Mouse (Mus musculus) heart, embryonic 11.5 days (tissue): Measurements from ENCODE around the gene Fdxacb1. TPM values are rescaled to one million over a fixed set of nuclear protein-coding genes. Genes with fewer than 3 reads are reported as not detected.

Experiments used
- ATAC-seq: fragments of 200-750 bp; cut with Nextera tagmentation; replicated peaks from 2 replicates; pipeline ENCODE4 v1.8.0; 2017; ENCODE audit warnings: moderate library complexity; ENCODE audit not compliant: insufficient number of reproducible peaks, low FRiP score, low TSS enrichment
- H3K27ac ChIP-seq: fragments of 300-500 bp; sonication (generic); 2 replicates; pipeline ENCODE4 v1.5.1; 2014; ENCODE audit warnings: mild to moderate bottlenecking, low read depth, low read length
- H3K27me3 ChIP-seq: fragments of 300-500 bp; sonication (generic); 2 replicates; pipeline ENCODE4 v1.6.1; 2014; ENCODE audit warnings: mild to moderate bottlenecking, low read length, mixed read lengths; ENCODE audit not compliant: control insufficient read depth, insufficient read depth
- H3K36me3 ChIP-seq: fragments of 300-500 bp; sonication (generic); 2 replicates; pipeline ENCODE4 v1.6.1; 2014; ENCODE audit warnings: mild to moderate bottlenecking, low read length, moderate library complexity, mixed read lengths; ENCODE audit not compliant: control insufficient read depth, insufficient read depth
- H3K4me1 ChIP-seq: fragments of 300-500 bp; sonication (generic); 2 replicates; pipeline ENCODE4 v1.6.1; 2014; ENCODE audit warnings: low read length; ENCODE audit not compliant: control insufficient read depth, insufficient read depth
- H3K4me2 ChIP-seq: fragments of 300-500 bp; sonication (generic); 2 replicates; pipeline ENCODE4 v1.6.1; 2014; ENCODE audit warnings: mild to moderate bottlenecking, moderate library complexity
- H3K4me3 ChIP-seq: fragments of 300-500 bp; sonication (generic); 2 replicates; pipeline ENCODE4 v1.5.1; 2014; ENCODE audit warnings: low read depth, low read length
- H3K9ac ChIP-seq: fragments of 300-500 bp; sonication (generic); 2 replicates; pipeline ENCODE4 v1.6.1; 2014; ENCODE audit warnings: mild to moderate bottlenecking, low read depth, low read length, moderate library complexity
- H3K9me3 ChIP-seq: fragments of 300-500 bp; sonication (generic); replicated peaks from 2 replicates; pipeline ENCODE4 v1.6.1; 2016; ENCODE audit warnings: low read length; ENCODE audit not compliant: control insufficient read depth
- WGBS: fragments of 180-500 bp; shearing (Covaris S2); extraction: QIAGEN DNeasy Blood & Tissue Kit; methylation state at CpG from one replicate; pipeline ENCODE4 v1.1.7; 2014; ENCODE audit not compliant: insufficient replicate concordance; 5-methylcytosine and 5-hydroxymethylcytosine counted together
- polyA plus RNA-seq: library from polyadenylated mRNA; unstranded; fragments of >200 nt; fragmentation: Nextera tagmentation; extraction: Ambion mirVana; gene quantifications from 2 replicates; pipeline ENCODE4 v1.2.1, GENCODE M21; 2014

Gene Fdxacb1
- polyA plus RNA-seq, 1 experiment from 2014 or later = 9.9 TPM

DNA sequence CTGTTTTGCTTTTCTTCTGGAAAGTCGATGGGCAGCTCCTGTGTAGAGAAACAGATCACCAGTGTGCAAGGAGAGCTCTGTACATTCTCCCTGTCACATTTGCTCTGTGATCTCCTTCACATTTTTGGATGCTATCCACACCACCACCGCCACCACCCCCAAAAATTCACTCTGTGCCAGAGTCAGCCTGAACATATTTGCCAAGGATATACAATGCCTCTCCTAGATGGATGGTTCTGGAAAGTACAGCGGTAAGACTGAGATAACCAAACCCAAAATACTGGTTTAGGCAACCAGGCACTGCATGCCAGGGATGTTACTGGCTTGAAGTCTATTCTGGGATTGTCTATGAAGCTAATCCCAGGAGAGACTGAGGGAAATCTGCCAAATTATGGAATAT, 25.8 kb upstream of the Fdxacb1 start:
- H3K36me3 ChIP-seq = no peaks in the 10 kb centered on the region
- H3K27me3 ChIP-seq = no peaks in the 10 kb centered on the region
- no peak overlapping the region for H3K27ac ChIP-seq
- no peaks in the 10 kb centered on the region for H3K9me3 ChIP-seq
- H3K9ac ChIP-seq = no peak overlapping the region
- no peak overlapping the region for H3K4me3 ChIP-seq
- peaks cover 10% of the 10 kb centered on the region; the same call in 1 of the 2 replicates for H3K4me1 ChIP-seq
- WGBS = 83% methylated on average over 3 of the region's 3 CpGs
- H3K4me2 ChIP-seq = no peak overlapping the region
- ATAC-seq = no peak

DNA sequence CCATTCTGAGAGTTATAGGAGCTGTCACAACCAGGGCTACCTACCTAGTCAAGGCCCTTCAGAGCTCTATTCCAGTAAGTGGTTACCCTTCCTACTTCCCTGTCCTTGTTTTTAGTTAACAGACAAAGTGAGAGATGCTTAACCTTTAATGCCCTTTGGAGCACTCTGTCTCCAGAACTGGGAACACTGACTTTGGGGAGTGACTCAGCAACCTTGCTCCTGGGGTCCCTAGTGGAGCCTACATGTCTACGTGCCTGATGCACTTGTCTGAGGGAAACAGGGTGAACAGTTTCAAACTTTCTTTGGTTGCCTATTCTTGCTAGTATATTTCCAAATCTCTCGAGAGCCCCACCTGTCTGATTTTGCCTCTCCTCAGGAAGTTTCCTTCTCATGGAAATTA, 25.3 kb upstream of the Fdxacb1 start:
- Histone ChIP-seq H3K27ac (no peak overlapping the region), H3K9ac (no peak overlapping the region), H3K9me3 (no peaks in the 10 kb centered on the region), H3K4me2 (no peak overlapping the region), H3K4me1 (peaks cover 10% of the 10 kb centered on the region; the same call in 1 of the 2 replicates), H3K27me3 (no peaks in the 10 kb centered on the region), H3K4me3 (no peak overlapping the region), H3K36me3 (no peaks in the 10 kb centered on the region)
- 55% methylated on average over 2 of the region's 2 CpGs for WGBS
- no peak for ATAC-seq

DNA sequence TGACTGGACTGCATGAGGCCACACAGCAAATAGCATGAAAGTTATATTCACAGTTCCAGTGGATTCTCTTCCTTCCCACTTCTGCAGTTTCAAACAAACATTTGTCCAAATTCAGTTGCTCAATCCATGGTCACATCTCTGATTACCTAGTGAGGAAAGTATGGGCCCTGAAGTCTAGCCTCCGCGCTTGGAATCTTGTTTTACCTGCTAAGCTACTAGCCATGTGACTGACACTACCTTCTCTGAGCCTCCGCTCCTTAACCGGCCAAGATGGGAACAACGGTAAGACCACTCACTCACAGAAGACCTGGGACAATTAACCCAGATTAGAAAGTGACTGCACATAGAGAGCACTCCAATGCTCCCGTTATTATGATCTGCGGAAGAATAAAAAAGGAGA, 22.2 kb upstream of the Fdxacb1 start:
- peak overlapping the region; percentile 81 for H3K9ac ChIP-seq
- H3K4me1 ChIP-seq = peaks cover 14% of the 10 kb centered on the region; the same call in 1 of the 2 replicates
- H3K27me3 ChIP-seq = no peaks in the 10 kb centered on the region
- ATAC-seq = no peak
- H3K9me3 ChIP-seq = no peaks in the 10 kb centered on the region
- H3K27ac ChIP-seq = peak overlapping the region; percentile 80
- H3K36me3 ChIP-seq = no peaks in the 10 kb centered on the region
- WGBS = 12% methylated on average over 7 of the region's 7 CpGs
- H3K4me2 ChIP-seq = peak overlapping the region; percentile 80
- H3K4me3 ChIP-seq = peak overlapping the region; percentile 53

DNA sequence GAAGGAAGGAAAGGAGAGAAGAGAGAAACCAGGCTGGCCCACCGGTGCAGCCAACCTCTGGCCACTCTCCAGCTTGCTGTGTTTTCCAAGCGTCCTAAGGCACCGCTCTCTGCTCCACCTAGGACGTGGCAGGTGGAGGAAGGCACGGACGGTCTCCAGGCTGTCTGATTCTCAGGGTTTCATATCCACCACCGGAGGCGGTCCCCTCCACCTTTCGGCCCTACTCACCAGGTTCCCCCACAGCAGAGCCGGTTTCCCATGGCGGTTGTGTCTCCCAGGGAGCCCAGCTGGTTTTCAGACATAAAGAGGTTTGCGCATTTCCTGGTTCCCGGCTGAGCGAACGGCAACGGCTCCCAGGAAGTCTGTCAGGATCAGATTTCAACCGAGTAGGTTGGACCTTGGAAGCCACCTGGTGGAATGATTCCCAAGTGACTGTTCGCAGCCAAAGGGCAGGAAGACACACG, 21.8 kb upstream of the Fdxacb1 start, which contains the start of gene 2310030G06Rik:
Gene 2310030G06Rik, minus strand, starts transcription at position 323 of the 464 bp plus-strand sequence.
- H3K4me3 ChIP-seq = peak within 1 kb of the TSS; percentile 53
- H3K27ac ChIP-seq = peak within 1 kb of the TSS; percentile 80
- ATAC-seq = no peak
- peaks cover 14% of the 10 kb centered on the region; the same call in 1 of the 2 replicates for H3K4me1 ChIP-seq
- H3K36me3 ChIP-seq = no peaks in the 10 kb centered on the region
- H3K9ac ChIP-seq = peak within 1 kb of the TSS; percentile 81
- no peaks in the 10 kb centered on the region for H3K9me3 ChIP-seq
- WGBS = 1% methylated on average over 19 of the region's 19 CpGs
- no peaks in the 10 kb centered on the region for H3K27me3 ChIP-seq
- peak within 1 kb of the TSS; percentile 80 for H3K4me2 ChIP-seq

DNA sequence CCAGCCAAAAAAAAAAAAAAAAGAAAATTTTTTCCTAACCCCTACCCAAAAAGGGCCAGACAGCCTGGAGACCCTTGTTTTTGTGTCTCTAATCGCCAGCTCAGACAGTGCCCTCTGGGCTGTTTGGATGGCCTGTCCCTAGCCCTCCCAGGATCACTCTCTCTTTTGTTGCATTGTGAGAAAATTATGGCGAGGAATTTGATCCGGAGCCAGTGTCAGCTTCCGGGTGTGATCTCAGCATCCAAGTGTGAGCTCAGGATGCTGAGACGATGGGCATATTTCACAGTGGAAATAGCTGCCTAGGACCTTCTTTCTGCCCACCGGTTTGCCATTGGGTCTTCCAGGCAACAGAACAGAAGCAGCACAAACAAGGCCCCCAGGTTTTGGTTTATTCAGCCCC, 17.3 kb upstream of the Fdxacb1 start:
- Histone ChIP-seq H3K4me1 (peaks cover 14% of the 10 kb centered on the region; the same call in 1 of the 2 replicates), H3K27ac (peak overlapping the region; percentile 98), H3K4me3 (peak overlapping the region; percentile 54), H3K36me3 (no peaks in the 10 kb centered on the region), H3K9me3 (no peaks in the 10 kb centered on the region), H3K9ac (peak overlapping the region; percentile 92), H3K27me3 (no peaks in the 10 kb centered on the region), H3K4me2 (peak overlapping the region; percentile 62)
- no peak for ATAC-seq
- WGBS = 46% methylated on average over 6 of the region's 6 CpGs

DNA sequence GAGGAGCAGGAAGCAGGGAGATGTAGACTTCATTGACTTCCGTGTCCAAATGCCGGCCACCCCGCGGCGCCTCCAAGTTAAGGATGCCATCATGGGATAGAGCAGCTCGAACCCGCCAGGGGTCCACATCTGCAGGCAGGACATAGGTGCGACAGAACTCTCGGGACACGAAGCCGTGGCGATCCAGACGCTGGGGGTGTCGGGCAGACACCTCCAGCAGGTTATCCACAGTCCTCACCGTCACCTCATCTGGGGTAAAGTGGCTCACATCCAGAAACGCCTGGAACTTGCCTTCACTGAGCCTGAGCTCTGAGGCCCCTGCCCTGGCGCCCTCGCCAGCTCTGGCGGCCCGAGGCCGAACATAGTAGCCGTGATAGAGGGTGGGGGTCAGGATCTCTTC, 16.7 kb upstream of the Fdxacb1 start, which contains the start of gene Cryab:
Gene Cryab, plus strand, starts transcription at position 3 of the 400 bp plus-strand sequence.
- Histone ChIP-seq H3K4me3 (peak within 1 kb of the TSS; percentile 54), H3K4me1 (peaks cover 9% of the 10 kb centered on the region; the same call in 1 of the 2 replicates)
- WGBS = 39% methylated on average over 22 of the region's 22 CpGs

DNA sequence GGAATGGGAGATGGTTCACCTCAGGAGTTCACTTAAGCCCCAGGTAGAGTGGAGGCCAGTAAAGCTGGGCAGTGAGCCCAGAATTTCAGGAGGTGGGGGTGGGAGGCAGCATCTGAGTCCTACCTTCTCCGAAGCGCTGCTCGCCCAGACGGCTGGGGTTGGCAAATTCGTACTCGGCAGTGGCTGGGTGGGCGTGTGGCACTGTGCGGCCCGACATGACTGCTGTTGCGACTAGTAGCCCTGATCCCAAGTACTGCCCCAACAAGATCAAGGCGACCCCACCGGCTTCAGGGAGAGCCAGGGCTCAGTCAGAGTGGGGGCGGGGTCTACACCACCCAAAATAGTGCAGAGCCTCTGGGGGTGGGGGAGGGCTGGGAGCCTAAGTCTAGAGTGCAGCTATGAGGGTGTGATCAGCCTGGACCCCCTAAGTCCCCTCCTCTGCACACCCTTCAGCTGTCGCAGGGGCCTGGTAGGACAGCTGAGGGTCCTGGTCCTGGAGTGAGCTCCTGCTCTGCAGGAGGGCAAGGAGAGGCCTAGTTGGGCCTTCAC, 15.9 kb upstream of the Fdxacb1 start, which contains the start of gene Hspb2:
Gene Hspb2, minus strand, starts transcription at position 301 of the 549 bp plus-strand sequence.
- H3K4me2 ChIP-seq = peak within 1 kb of the TSS; percentile 62
- WGBS = 31% methylated on average over 14 of the region's 14 CpGs
- H3K4me1 ChIP-seq = peaks cover 9% of the 10 kb centered on the region; the same call in 1 of the 2 replicates
- H3K36me3 ChIP-seq = no peaks in the 10 kb centered on the region
- H3K4me3 ChIP-seq = peak within 1 kb of the TSS; percentile 54
- peak; percentile 77 for ATAC-seq
- H3K27ac ChIP-seq = peak within 1 kb of the TSS; percentile 98
- H3K9me3 ChIP-seq = no peaks in the 10 kb centered on the region
- H3K9ac ChIP-seq = peak within 1 kb of the TSS; percentile 92
- no peaks in the 10 kb centered on the region for H3K27me3 ChIP-seq

More for the DNA sequence above, 16.7 kb upstream of the Fdxacb1 start, which contains the start of gene Cryab:
- no peaks in the 10 kb centered on the region for H3K9me3 ChIP-seq
- peak within 1 kb of the TSS; percentile 92 for H3K9ac ChIP-seq
- H3K4me2 ChIP-seq = peak within 1 kb of the TSS; percentile 62
- peak within 1 kb of the TSS; percentile 98 for H3K27ac ChIP-seq
- no peaks in the 10 kb centered on the region for H3K36me3 ChIP-seq
- H3K27me3 ChIP-seq = no peaks in the 10 kb centered on the region
- no peak for ATAC-seq

DNA sequence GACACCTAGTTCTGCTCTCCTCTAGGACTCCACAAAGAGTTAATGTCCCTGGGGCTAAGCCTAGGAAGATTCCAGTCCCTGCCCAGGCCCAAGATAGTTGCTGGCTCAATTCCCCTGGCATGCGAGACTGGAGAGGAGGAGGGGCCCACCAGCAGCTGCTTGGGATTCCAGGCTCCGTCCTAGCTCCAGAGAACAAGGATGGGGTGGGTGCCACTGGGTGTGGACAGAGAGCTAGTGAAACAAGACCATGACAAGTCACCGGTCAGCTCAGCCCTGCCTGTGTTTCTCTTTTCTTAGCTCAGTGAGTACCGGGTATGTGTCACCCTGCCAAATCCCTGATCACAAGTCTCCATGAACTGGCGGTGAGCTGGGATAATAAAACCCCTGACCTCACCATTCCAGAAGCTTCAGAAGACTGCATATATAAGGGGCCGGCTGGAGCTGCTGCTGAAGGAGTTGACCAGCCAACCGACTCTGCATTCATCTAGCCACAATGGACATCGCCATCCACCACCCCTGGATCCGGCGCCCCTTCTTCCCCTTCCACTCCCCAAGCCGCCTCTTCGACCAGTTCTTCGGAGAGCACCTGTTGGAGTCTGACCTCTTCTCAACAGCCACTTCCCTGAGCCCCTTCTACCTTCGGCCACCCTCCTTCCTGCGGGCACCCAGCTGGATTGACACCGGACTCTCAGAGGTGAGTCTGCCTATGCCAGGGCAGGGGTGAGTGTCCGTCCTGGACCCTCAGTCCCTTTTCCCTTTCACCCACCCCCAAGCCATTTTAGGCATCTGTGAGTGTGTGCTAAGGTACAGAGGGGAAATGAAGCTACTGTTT, 15.0 kb upstream of the Fdxacb1 start:
- peak overlapping the region; percentile 98 for H3K27ac ChIP-seq
- peak overlapping the region; percentile 62 for H3K4me2 ChIP-seq
- H3K9me3 ChIP-seq = no peaks in the 10 kb centered on the region
- H3K9ac ChIP-seq = peak overlapping the region; percentile 92
- H3K4me3 ChIP-seq = peak overlapping the region; percentile 54
- H3K4me1 ChIP-seq = peaks cover 9% of the 10 kb centered on the region; the same call in 1 of the 2 replicates
- H3K36me3 ChIP-seq = no peaks in the 10 kb centered on the region
- H3K27me3 ChIP-seq = no peaks in the 10 kb centered on the region
- peak; percentile 75 for ATAC-seq
- WGBS = 29% methylated on average over 17 of the region's 17 CpGs
